Mouse (Mus musculus) lung, adult 2 months (tissue): ENCODE data around the gene Pvalb.

Source experiments
- CTCF ChIP-seq: fragments of 200-500 bp; IDR thresholded peaks from 2 replicates; pipeline ENCODE4 v1.5.1; 2011; ENCODE audit warnings: mild to moderate bottlenecking, low read length, control low read depth; ENCODE audit not compliant: insufficient read depth
- POLR2A ChIP-seq: fragments of 200-500 bp; IDR thresholded peaks from 2 replicates; pipeline ENCODE4 v1.6.1; 2011; ENCODE audit warnings: low read depth, mild to moderate bottlenecking, control low read depth, low read length, borderline replicate concordance; ENCODE audit errors: extremely low read depth

DNA sequence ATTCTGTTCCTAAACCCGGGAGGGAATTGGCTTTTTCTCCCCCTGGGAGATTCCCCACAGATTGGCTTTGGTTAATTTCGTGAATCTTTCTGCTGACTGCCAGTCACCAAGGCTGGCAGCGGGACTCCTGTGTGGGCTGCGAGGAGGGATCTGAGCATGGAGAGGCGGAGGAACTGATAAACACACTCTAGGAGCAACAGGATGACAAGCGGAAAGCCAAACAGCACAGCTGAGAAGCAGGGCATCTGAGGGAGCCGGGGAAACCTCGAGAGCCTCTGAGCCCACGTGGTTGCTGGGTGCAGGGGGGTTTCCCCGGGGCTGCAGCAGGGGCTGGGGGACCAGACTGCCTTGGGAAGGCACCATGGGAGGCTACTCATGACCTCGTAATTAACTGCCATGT lies 36.6 kb downstream of the Pvalb start:
- TF ChIP-seq CTCF (no peak), POLR2A (no peak)
